15 mouse cellular contexts compared by ENCODE assay signal in the genomic region with DNA sequence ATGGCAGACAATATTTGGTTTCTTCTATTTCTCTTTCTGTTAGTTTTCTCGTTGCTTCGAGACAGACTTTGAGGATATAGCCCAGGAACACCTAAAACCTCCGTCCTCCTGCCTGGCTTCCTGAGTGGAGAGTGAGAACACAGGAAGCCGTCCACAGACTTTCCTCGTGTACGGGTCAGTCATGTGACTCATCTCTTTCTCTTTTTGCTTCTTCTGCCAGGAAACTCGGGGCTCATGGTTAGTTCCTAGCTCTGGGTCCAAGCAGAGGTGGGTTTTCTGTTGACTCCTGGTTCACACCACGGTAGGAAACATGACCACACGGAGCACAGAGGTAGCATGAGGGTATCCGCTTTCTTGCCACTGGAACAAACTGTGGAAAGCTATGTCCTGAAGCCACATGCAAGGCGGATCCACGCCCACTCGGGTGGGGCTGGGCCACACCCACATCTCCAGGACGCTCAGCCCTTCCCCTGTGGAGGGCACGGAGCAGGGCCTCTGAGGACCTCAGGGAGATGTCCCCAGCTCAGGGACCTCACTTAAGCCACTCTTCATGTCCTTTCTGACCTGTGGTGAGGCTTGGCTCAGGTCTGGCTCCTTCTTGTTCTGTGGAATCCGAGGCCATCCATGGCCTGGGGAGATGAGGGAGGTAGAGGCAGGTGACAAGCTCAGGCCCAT. TPM values are rescaled to one million over a fixed set of nuclear protein-coding genes. Genes with fewer than 3 reads are reported as not detected.
DNase-seq lines count a peak whose midpoint lies in the region; ATAC-seq and TF ChIP-seq lines count a peak whose summit lies in the region.
"Had no signal": no experiment of that assay in that cellular context is flagged by ENCODE, and none has a peak within 500 bp of the region (broad histone marks: within the 10 kb centered on the region; RNA-seq: fewer than 3 reads in every experiment).

No protein-coding gene starts in this region.

- no peak overlapping the region for H3K27ac ChIP-seq in intestine, embryonic 16.5 days (ENCODE audit: low read length)
- no peak overlapping the region for H3K27ac ChIP-seq in forebrain, embryonic 10.5 days
- H3K27ac ChIP-seq: heart, embryonic 15.5 days; hindbrain, postnatal 0 days; kidney, postnatal 0 days; neural tube, embryonic 15.5 days had no signal

- no peaks in the 10 kb centered on the region for H3K27me3 ChIP-seq in C2C12 (ENCODE audit: control insufficient read depth, insufficient read depth, insufficient read length)
- no peaks in the 10 kb centered on the region for H3K27me3 ChIP-seq in intestine, embryonic 16.5 days (replicated peaks; ENCODE audit: control insufficient read depth, insufficient read depth, low read length)
- H3K27me3 ChIP-seq in forebrain, embryonic 10.5 days (ENCODE audit: poor library complexity, severe bottlenecking), result no peaks in the 10 kb centered on the region
- H3K27me3 ChIP-seq: heart, embryonic 15.5 days; neural tube, embryonic 15.5 days had no signal

- ATAC-seq in intestine, embryonic 16.5 days, result peak; percentile 57
- ATAC-seq in megakaryocyte progenitor cell, adult 5-6 weeks (replicated peaks; ENCODE audit: poor library complexity), result peak; percentile 43
- ATAC-seq: forebrain, embryonic 14.5 days; hindbrain, postnatal 0 days had no signal

- 75% methylated on average over 16 of the region's 16 CpGs for WGBS in intestine, embryonic 16.5 days
- WGBS in forebrain, embryonic 10.5 days, result 87% methylated on average over 16 of the region's 16 CpGs

- H3K79me3 ChIP-seq in C2C12 (ENCODE audit: low read depth), result peaks cover 3% of the 10 kb centered on the region

- DNase-seq in 416B (ENCODE audit: low read depth), result peak; percentile 51
- DNase-seq in forebrain, embryonic 10.5 days (ENCODE audit: extremely low spot score, low spot score), result no peak
- DNase-seq in lung, postnatal 14 days, result no peak
- no peak for DNase-seq in adrenal gland, postnatal 4 days (ENCODE audit: low spot score in 2 of 2)
- DNase-seq: cerebellum, adult 9-11 months; gastrocnemius, postnatal 10 days; layer of hippocampus, adult 9-11 months had no signal

- peaks cover 5% of the 10 kb centered on the region for H3K79me2 ChIP-seq in C2C12 (ENCODE audit: control insufficient read depth, insufficient read depth)

- no peak overlapping the region for H3K4me3 ChIP-seq in C2C12 (ENCODE audit: insufficient read depth, poor library complexity, severe bottlenecking)
- no peak overlapping the region for H3K4me3 ChIP-seq in intestine, embryonic 16.5 days (ENCODE audit: low read length)
- no peak overlapping the region for H3K4me3 ChIP-seq in forebrain, embryonic 10.5 days
- H3K4me3 ChIP-seq: heart, embryonic 15.5 days; neural tube, embryonic 15.5 days had no signal

- peaks cover 80% of the 10 kb centered on the region for H3K36me3 ChIP-seq in C2C12 (ENCODE audit: control insufficient read depth, insufficient read depth)
- peaks cover 10% of the 10 kb centered on the region for H3K36me3 ChIP-seq in intestine, embryonic 16.5 days (ENCODE audit: control insufficient read depth, insufficient read depth, low read length)
- H3K36me3 ChIP-seq in forebrain, embryonic 10.5 days (replicated peaks), result peaks cover 78% of the 10 kb centered on the region

- no peak overlapping the region for H3K9ac ChIP-seq in intestine, embryonic 16.5 days (ENCODE audit: low read depth, low read length)
- H3K9ac ChIP-seq: heart, embryonic 15.5 days; neural tube, embryonic 15.5 days had no signal

- no peak overlapping the region for H3K4me2 ChIP-seq in intestine, embryonic 16.5 days (ENCODE audit: low read depth, low read length)
- H3K4me2 ChIP-seq: heart, embryonic 15.5 days; neural tube, embryonic 15.5 days had no signal

- H3K9me3 ChIP-seq in intestine, embryonic 16.5 days (ENCODE audit: control insufficient read depth, low read length), result no peaks in the 10 kb centered on the region
- no peaks in the 10 kb centered on the region for H3K9me3 ChIP-seq in forebrain, embryonic 10.5 days
- H3K9me3 ChIP-seq: heart, embryonic 15.5 days; neural tube, embryonic 15.5 days had no signal

- TF ChIP-seq CTCF in C2C12 (IDR thresholded peaks at IDR 0.05; ENCODE audit: control insufficient read depth, insufficient read depth, insufficient read length), result no peak

- H3ac ChIP-seq in C2C12 (ENCODE audit: control insufficient read depth, insufficient read length, low read depth), result no peak overlapping the region

- peaks cover 13% of the 10 kb centered on the region for H3K4me1 ChIP-seq in intestine, embryonic 16.5 days (ENCODE audit: control insufficient read depth, insufficient read depth, low read length)
- peaks cover 13% of the 10 kb centered on the region for H3K4me1 ChIP-seq in forebrain, embryonic 10.5 days

TF ChIP-seq in C2C12, 6 proteins besides CTCF, POLR2A, EP300 and RAD21:
- TF ChIP-seq USF1 (IDR thresholded peaks at IDR 0.05; ENCODE audit: low read depth) (peak; percentile 58), MYOG (IDR thresholded peaks at IDR 0.05; ENCODE audit: control insufficient read depth, extremely low read depth, insufficient read length) (no peak)

RNA-seq across cellular contexts. Expression of gene Sbno2, which starts 24.8 kb away (rescaled TPM):
- polyA plus RNA-seq in C2C12 (2012; fragmentation: generic; extraction: Trizol), result 29.4 TPM
- polyA plus RNA-seq in intestine, embryonic 16.5 days (2015; fragmentation: Nextera tagmentation; extraction: Ambion mirVana), result 13.4 and 14.3 TPM in 2 replicates
- 16.9 and 19.5 TPM in 2 replicates for total RNA-seq in megakaryocyte progenitor cell, adult 5-6 weeks (2015)
- total RNA-seq in megakaryocyte progenitor cell, adult 5-6 weeks (2017), result 19.1 and 24.0 TPM in 2 replicates
- polyA plus RNA-seq in forebrain, embryonic 10.5 days (2016; fragmentation: Nextera tagmentation; extraction: Ambion mirVana), result 14.7 and 15.6 TPM in 2 replicates
- 10 to 100 TPM; 51.7 to 53.2 TPM for total RNA-seq in adrenal gland, postnatal 4 days (2021)

RNA-seq across cellular contexts. Expression of gene Gpx4, which starts 33.6 kb away (rescaled TPM):
- polyA plus RNA-seq in C2C12 (2012; fragmentation: generic; extraction: Trizol), result 964 TPM
- 942 and 972 TPM in 2 replicates for polyA plus RNA-seq in intestine, embryonic 16.5 days (2015; fragmentation: Nextera tagmentation; extraction: Ambion mirVana)
- 253 and 271 TPM in 2 replicates for total RNA-seq in megakaryocyte progenitor cell, adult 5-6 weeks (2015)
- 358 and 365 TPM in 2 replicates for total RNA-seq in megakaryocyte progenitor cell, adult 5-6 weeks (2017)
- polyA plus RNA-seq in forebrain, embryonic 10.5 days (2016; fragmentation: Nextera tagmentation; extraction: Ambion mirVana), result 670 and 692 TPM in 2 replicates
- total RNA-seq in adrenal gland, postnatal 4 days (2021), result 100 to 1,000 TPM; 576 to 622 TPM

RNA-seq across cellular contexts. Expression of gene Stk11, which starts 35.1 kb away (rescaled TPM):
- 106 TPM for polyA plus RNA-seq in C2C12 (2012; fragmentation: generic; extraction: Trizol)
- 13.8 and 15.7 TPM in 2 replicates for polyA plus RNA-seq in intestine, embryonic 16.5 days (2015; fragmentation: Nextera tagmentation; extraction: Ambion mirVana)
- total RNA-seq in megakaryocyte progenitor cell, adult 5-6 weeks (2015), result 71.7 and 81.1 TPM in 2 replicates
- 159 and 172 TPM in 2 replicates for total RNA-seq in megakaryocyte progenitor cell, adult 5-6 weeks (2017)
- polyA plus RNA-seq in forebrain, embryonic 10.5 days (2016; fragmentation: Nextera tagmentation; extraction: Ambion mirVana), result 14.4 and 18.1 TPM in 2 replicates
- 100 to 1,000 TPM; 130 to 139 TPM for total RNA-seq in adrenal gland, postnatal 4 days (2021)

RNA-seq across cellular contexts. Expression of gene Polr2e, which starts 40.9 kb away (rescaled TPM):
- 269 TPM for polyA plus RNA-seq in C2C12 (2012; fragmentation: generic; extraction: Trizol)
- 190 and 212 TPM in 2 replicates for polyA plus RNA-seq in intestine, embryonic 16.5 days (2015; fragmentation: Nextera tagmentation; extraction: Ambion mirVana)
- 93.3 and 99.5 TPM in 2 replicates for total RNA-seq in megakaryocyte progenitor cell, adult 5-6 weeks (2015)
- 74.3 and 89.9 TPM in 2 replicates for total RNA-seq in megakaryocyte progenitor cell, adult 5-6 weeks (2017)
- polyA plus RNA-seq in forebrain, embryonic 10.5 days (2016; fragmentation: Nextera tagmentation; extraction: Ambion mirVana), result 279 and 286 TPM in 2 replicates
- 100 to 1,000 TPM; 103 to 112 TPM for total RNA-seq in adrenal gland, postnatal 4 days (2021)

RNA-seq across cellular contexts. Expression of gene Atp5d, which starts 57.9 kb away (rescaled TPM):
- polyA plus RNA-seq in C2C12 (2012; fragmentation: generic; extraction: Trizol), result 720 TPM
- 846 and 854 TPM in 2 replicates for polyA plus RNA-seq in intestine, embryonic 16.5 days (2015; fragmentation: Nextera tagmentation; extraction: Ambion mirVana)
- total RNA-seq in megakaryocyte progenitor cell, adult 5-6 weeks (2015), result 187 and 199 TPM in 2 replicates
- 37.6 and 39.3 TPM in 2 replicates for total RNA-seq in megakaryocyte progenitor cell, adult 5-6 weeks (2017)
- polyA plus RNA-seq in forebrain, embryonic 10.5 days (2016; fragmentation: Nextera tagmentation; extraction: Ambion mirVana), result 495 and 498 TPM in 2 replicates
- 100 to 1,000 TPM; 401 to 425 TPM for total RNA-seq in adrenal gland, postnatal 4 days (2021)
